Mouse (Mus musculus) limb, embryonic 13.5 days (tissue): ENCODE measurements around the gene Pign. TPM values are rescaled to one million over a fixed set of nuclear protein-coding genes. Genes with fewer than 3 reads are reported as not detected.

Source experiments
- ATAC-seq: fragments of 200-750 bp; cut with Nextera tagmentation; 2 replicates; pipeline ENCODE4 v1.8.0; 2017; ENCODE audit warnings: low read depth, moderate number of reproducible peaks, moderate TSS enrichment; ENCODE audit not compliant: low FRiP score
- H3K27ac ChIP-seq: fragments of 300-500 bp; sonication (generic); 2 replicates; pipeline ENCODE4 v1.5.1; 2015; ENCODE audit warnings: inconsistent platforms, mild to moderate bottlenecking, moderate library complexity
- H3K27me3 ChIP-seq: fragments of 300-500 bp; sonication (generic); 2 replicates; pipeline ENCODE4 v1.6.1; 2015; ENCODE audit warnings: mild to moderate bottlenecking, inconsistent platforms
- H3K36me3 ChIP-seq: fragments of 300-500 bp; sonication (generic); 2 replicates; pipeline ENCODE4 v1.6.1; 2015; ENCODE audit warnings: inconsistent platforms, mild to moderate bottlenecking, moderate library complexity
- H3K4me1 ChIP-seq: fragments of 300-500 bp; sonication (generic); 2 replicates; pipeline ENCODE4 v1.6.1; 2015; ENCODE audit warnings: inconsistent platforms
- H3K4me2 ChIP-seq: fragments of 300-500 bp; sonication (generic); replicated peaks from 2 replicates; pipeline ENCODE4 v1.6.1; 2015; ENCODE audit warnings: inconsistent platforms, mild to moderate bottlenecking, moderate library complexity
- H3K4me3 ChIP-seq: fragments of 300-500 bp; sonication (generic); 2 replicates; pipeline ENCODE4 v1.5.1; 2015; ENCODE audit warnings: moderate library complexity, mild to moderate bottlenecking, inconsistent platforms
- H3K9ac ChIP-seq: fragments of 300-500 bp; sonication (generic); 2 replicates; pipeline ENCODE4 v1.6.1; 2015; ENCODE audit warnings: mild to moderate bottlenecking, inconsistent platforms
- H3K9me3 ChIP-seq: fragments of 300-500 bp; sonication (generic); 2 replicates; pipeline ENCODE4 v1.6.1; 2016; ENCODE audit warnings: inconsistent platforms
- WGBS: fragments of 180-500 bp; shearing (Covaris S2); methylation state at CpG from one replicate; pipeline ENCODE4 v1.1.7; 2015; 5-methylcytosine and 5-hydroxymethylcytosine counted together
- polyA plus RNA-seq: library from polyadenylated mRNA; unstranded; fragments of >200 nt; fragmentation: Nextera tagmentation; extraction: Ambion mirVana; gene quantifications from 2 replicates; pipeline ENCODE4 v1.2.1, GENCODE M21; 2015

Pign gene
- polyA plus RNA-seq, 1 experiment from 2014 or later: 15.2 TPM

- Histone ChIP-seq H3K36me3 (no peaks in the 10 kb centered on the region; the same call in 1 of the 2 replicates), H3K9ac (no peak overlapping the region), H3K4me2 (no peak overlapping the region), H3K4me1 (peaks cover 1% of the 10 kb centered on the region; the same call in 1 of the 2 replicates), H3K9me3 (no peaks in the 10 kb centered on the region), H3K27ac (no peak overlapping the region), H3K4me3 (no peak overlapping the region), H3K27me3 (no peaks in the 10 kb centered on the region)
- ATAC-seq: no peak
- 71% methylated on average over 1 of the region's 1 CpGs for WGBS
Measured at GRCm38 (mm10) chr1:105555192-105555718, 108.2 kb downstream of the Pign start.

- Histone ChIP-seq H3K9ac (no peak overlapping the region), H3K27ac (no peak overlapping the region), H3K4me3 (no peak overlapping the region), H3K4me1 (no peaks in the 10 kb centered on the region), H3K4me2 (no peak overlapping the region), H3K27me3 (no peaks in the 10 kb centered on the region), H3K36me3 (no peaks in the 10 kb centered on the region; the same call in 1 of the 2 replicates), H3K9me3 (no peaks in the 10 kb centered on the region)
- ATAC-seq: no peak
- WGBS: 87% methylated on average over 3 of the region's 3 CpGs
Measured at GRCm38 (mm10) chr1:105553130-105553529, 110.3 kb downstream of the Pign start.

GRCm38 (mm10) chr1:105550163-105550562, 113.3 kb downstream of the Pign start:
- Histone ChIP-seq H3K27me3 (no peaks in the 10 kb centered on the region), H3K36me3 (peaks cover 7% of the 10 kb centered on the region), H3K4me3 (no peak overlapping the region), H3K27ac (no peak overlapping the region), H3K4me2 (no peak overlapping the region), H3K4me1 (no peaks in the 10 kb centered on the region), H3K9ac (no peak overlapping the region), H3K9me3 (no peaks in the 10 kb centered on the region)
- ATAC-seq: no peak

- WGBS: 87% methylated on average over 4 of the region's 4 CpGs
- no peak overlapping the region for H3K4me3 ChIP-seq
- no peaks in the 10 kb centered on the region for H3K4me1 ChIP-seq
- H3K27ac ChIP-seq: no peak overlapping the region
- H3K9me3 ChIP-seq: no peaks in the 10 kb centered on the region
- no peak for ATAC-seq
- no peak overlapping the region for H3K4me2 ChIP-seq
- peaks cover 7% of the 10 kb centered on the region; the same call in 1 of the 2 replicates for H3K36me3 ChIP-seq
- no peak overlapping the region for H3K9ac ChIP-seq
- no peaks in the 10 kb centered on the region for H3K27me3 ChIP-seq
Measured at GRCm38 (mm10) chr1:105549648-105550047, 113.8 kb downstream of the Pign start.

GRCm38 (mm10) chr1:105543051-105543450, 120.4 kb downstream of the Pign start:
- Histone ChIP-seq H3K27ac (no peak overlapping the region), H3K27me3 (no peaks in the 10 kb centered on the region), H3K36me3 (peaks cover 47% of the 10 kb centered on the region), H3K4me2 (no peak overlapping the region), H3K4me3 (no peak overlapping the region), H3K9ac (no peak overlapping the region), H3K4me1 (no peaks in the 10 kb centered on the region), H3K9me3 (peaks cover 10% of the 10 kb centered on the region)
- WGBS: 96% methylated on average over 1 of the region's 1 CpGs
- no peak for ATAC-seq

- no peak overlapping the region for H3K4me2 ChIP-seq
- no peak overlapping the region for H3K4me3 ChIP-seq
- ATAC-seq: no peak
- no peaks in the 10 kb centered on the region for H3K27me3 ChIP-seq
- H3K9ac ChIP-seq: no peak overlapping the region
- H3K9me3 ChIP-seq: no peaks in the 10 kb centered on the region
- H3K36me3 ChIP-seq: peaks cover 10% of the 10 kb centered on the region; the same call in 1 of the 2 replicates
- 51% methylated on average over 2 of the region's 2 CpGs for WGBS
- H3K27ac ChIP-seq: no peak overlapping the region
- no peaks in the 10 kb centered on the region for H3K4me1 ChIP-seq
Measured at GRCm38 (mm10) chr1:105523768-105524167, 139.7 kb downstream of the Pign start.

GRCm38 (mm10) chr1:105522321-105522720, 141.2 kb downstream of the Pign start:
- ATAC-seq: no peak
- 61% methylated on average over 2 of the region's 2 CpGs for WGBS
- H3K27ac ChIP-seq: no peak overlapping the region
- H3K27me3 ChIP-seq: no peaks in the 10 kb centered on the region
- H3K4me2 ChIP-seq: no peak overlapping the region
- no peak overlapping the region for H3K4me3 ChIP-seq
- H3K36me3 ChIP-seq: peaks cover 10% of the 10 kb centered on the region; the same call in 1 of the 2 replicates
- H3K4me1 ChIP-seq: no peaks in the 10 kb centered on the region
- no peaks in the 10 kb centered on the region for H3K9me3 ChIP-seq
- no peak overlapping the region for H3K9ac ChIP-seq

- Histone ChIP-seq H3K4me2 (no peak overlapping the region), H3K27ac (no peak overlapping the region), H3K27me3 (no peaks in the 10 kb centered on the region), H3K4me3 (no peak overlapping the region), H3K9ac (no peak overlapping the region), H3K4me1 (no peaks in the 10 kb centered on the region), H3K9me3 (no peaks in the 10 kb centered on the region), H3K36me3 (peaks cover 10% of the 10 kb centered on the region; the same call in 1 of the 2 replicates)
- ATAC-seq: no peak
Measured at GRCm38 (mm10) chr1:105518101-105518500, 145.4 kb downstream of the Pign start.

- ATAC-seq: no peak
- no peak overlapping the region for H3K27ac ChIP-seq
- H3K36me3 ChIP-seq: no peaks in the 10 kb centered on the region
- 98% methylated on average over 1 of the region's 1 CpGs for WGBS
- H3K4me3 ChIP-seq: no peak overlapping the region
- H3K9ac ChIP-seq: no peak overlapping the region
- H3K9me3 ChIP-seq: no peaks in the 10 kb centered on the region
- no peaks in the 10 kb centered on the region for H3K27me3 ChIP-seq
- H3K4me2 ChIP-seq: no peak overlapping the region
- no peaks in the 10 kb centered on the region for H3K4me1 ChIP-seq
Measured at GRCm38 (mm10) chr1:105507116-105507515, 156.4 kb downstream of the Pign start.

- H3K4me3 ChIP-seq: no peak overlapping the region
- H3K36me3 ChIP-seq: no peaks in the 10 kb centered on the region
- H3K4me2 ChIP-seq: no peak overlapping the region
- no peaks in the 10 kb centered on the region for H3K4me1 ChIP-seq
- H3K27ac ChIP-seq: no peak overlapping the region
- no peaks in the 10 kb centered on the region for H3K9me3 ChIP-seq
- 67% methylated on average over 5 of the region's 5 CpGs for WGBS
- no peaks in the 10 kb centered on the region for H3K27me3 ChIP-seq
- ATAC-seq: no peak
- H3K9ac ChIP-seq: no peak overlapping the region
Measured at GRCm38 (mm10) chr1:105492626-105493025, 170.9 kb downstream of the Pign start.

- Histone ChIP-seq H3K9me3 (no peaks in the 10 kb centered on the region), H3K4me3 (no peak overlapping the region), H3K4me1 (no peaks in the 10 kb centered on the region), H3K9ac (no peak overlapping the region), H3K4me2 (no peak overlapping the region), H3K36me3 (no peaks in the 10 kb centered on the region), H3K27ac (no peak overlapping the region), H3K27me3 (no peaks in the 10 kb centered on the region)
- 83% methylated on average over 3 of the region's 3 CpGs for WGBS
- ATAC-seq: no peak
Measured at GRCm38 (mm10) chr1:105489456-105489855, 174.0 kb downstream of the Pign start.

GRCm38 (mm10) chr1:105487037-105487436, 176.4 kb downstream of the Pign start:
- H3K27me3 ChIP-seq: no peaks in the 10 kb centered on the region
- ATAC-seq: 0 out of 2 replicates have a peak, but pooled peaks have one; percentile 32
- H3K36me3 ChIP-seq: no peaks in the 10 kb centered on the region
- H3K9ac ChIP-seq: no peak overlapping the region
- WGBS: 60% methylated on average over 4 of the region's 4 CpGs
- no peak overlapping the region for H3K27ac ChIP-seq
- no peaks in the 10 kb centered on the region for H3K9me3 ChIP-seq
- H3K4me1 ChIP-seq: no peaks in the 10 kb centered on the region
- H3K4me3 ChIP-seq: no peak overlapping the region
- no peak overlapping the region for H3K4me2 ChIP-seq
